Mouse (Mus musculus) liver, embryonic 14.5 days (tissue): ENCODE results near the gene Rnf141. TPM values are rescaled to one million over a fixed set of nuclear protein-coding genes. Genes with fewer than 3 reads are reported as not detected.

Experiments
- ATAC-seq: fragments of 200-750 bp; cut with Nextera tagmentation; 2 replicates; pipeline ENCODE4 v1.8.0; 2017; ENCODE audit warnings: moderate number of reproducible peaks, mild to moderate bottlenecking, moderate library complexity; ENCODE audit not compliant: insufficient read depth
- DNase-seq, 3 experiments: peaks; one replicate each; pipeline ENCODE4 v3.0.0-alpha.2; 2012 to 2013; ENCODE audit warnings: low read depth in 3 of 3, low spot score in 3 of 3
- H3K27ac ChIP-seq: fragments of 300-500 bp; sonication (generic); 2 replicates; pipeline ENCODE4 v1.5.1; 2014; ENCODE audit warnings: moderate library complexity, mild to moderate bottlenecking, control low read depth, inconsistent platforms
- H3K27me3 ChIP-seq: fragments of 300-500 bp; sonication (generic); 2 replicates; pipeline ENCODE4 v1.6.1; 2014; ENCODE audit warnings: mild to moderate bottlenecking, low read length, moderate library complexity; ENCODE audit not compliant: control insufficient read depth, insufficient read depth
- H3K36me3 ChIP-seq: fragments of 300-500 bp; sonication (generic); replicated peaks from 2 replicates; pipeline ENCODE4 v1.6.1; 2014; ENCODE audit warnings: low read depth; ENCODE audit not compliant: control insufficient read depth, insufficient read depth
- H3K4me1 ChIP-seq, 2 experiments: fragments of 200-500 bp in 1 of 2; fragments of 300-500 bp in 1 of 2; sonication (generic) in 1 of 2; replicated peaks; 2 replicates each; pipeline ENCODE4 v1.6.1; 2012 to 2014; ENCODE audit warnings: antibody characterized with exemption in 1 of 2, inconsistent platforms in 1 of 2, low read length in 1 of 2; ENCODE audit not compliant: control insufficient read depth in 2 of 2, insufficient read depth in 2 of 2
- H3K4me2 ChIP-seq: fragments of 300-500 bp; sonication (generic); 2 replicates; pipeline ENCODE4 v1.6.1; 2014; ENCODE audit warnings: low read depth, mild to moderate bottlenecking, control low read depth, moderate library complexity
- H3K4me3 ChIP-seq, 2 experiments: fragments of 200-500 bp in 1 of 2; fragments of 300-500 bp in 1 of 2; sonication (generic) in 1 of 2; 2 replicates each; pipeline ENCODE4 v1.5.1; 2012 to 2014; ENCODE audit warnings: low read depth in 2 of 2, low read length in 2 of 2, mild to moderate bottlenecking in 2 of 2, control low read depth in 1 of 2, inconsistent platforms in 1 of 2, moderate library complexity in 1 of 2; ENCODE audit not compliant: insufficient read depth in 1 of 2
- H3K9ac ChIP-seq: fragments of 300-500 bp; sonication (generic); replicated peaks from 2 replicates; pipeline ENCODE4 v1.6.1; 2014; ENCODE audit warnings: mild to moderate bottlenecking, control low read depth, moderate library complexity
- H3K9me3 ChIP-seq: fragments of 300-500 bp; sonication (generic); 2 replicates; pipeline ENCODE4 v1.6.1; 2016; ENCODE audit warnings: low read length, mixed read lengths; ENCODE audit not compliant: control insufficient read depth
- CTCF ChIP-seq: IDR thresholded peaks from 2 replicates; pipeline ENCODE4 v1.5.1; 2016; ENCODE audit warnings: antibody characterized with exemption, low read depth, control low read depth
- EP300 ChIP-seq: IDR thresholded peaks from 2 replicates; pipeline ENCODE4 v1.6.1; 2016; ENCODE audit warnings: antibody characterized with exemption, low read depth
- WGBS: fragments of 180-500 bp; shearing (Covaris S2); extraction: QIAGEN DNeasy Blood & Tissue Kit; methylation state at CpG from one replicate; pipeline ENCODE4 v1.1.7; 2014; ENCODE audit not compliant: insufficient replicate concordance; 5-methylcytosine and 5-hydroxymethylcytosine counted together
- polyA plus RNA-seq, 2 experiments: library from polyadenylated mRNA; depleted of rRNA in 1 of 2; stranded (reverse) in 1 of 2; unstranded in 1 of 2; fragments of >200 nt; fragmentation: Nextera tagmentation in 1 of 2; extraction: Ambion mirVana in 1 of 2; gene quantifications; 2 replicates each; pipeline versions ENCODE4 v1.2.1 to v1.2.3; 2012 to 2014

Rnf141 gene
- polyA plus RNA-seq, 2 experiments = 17.4 to 25.4 TPM

- peaks cover 53% of the 10 kb centered on the region for H3K36me3 ChIP-seq
- no peak overlapping the region for H3K9ac ChIP-seq
- no peaks in the 10 kb centered on the region for H3K9me3 ChIP-seq
- no peaks in the 10 kb centered on the region for H3K27me3 ChIP-seq
- DNase-seq (no peak), ATAC-seq (no peak)
- WGBS = 88% methylated on average over 8 of the region's 8 CpGs
- no peak for TF ChIP-seq CTCF
- TF ChIP-seq EP300 = no peak
- no peaks in the 10 kb centered on the region for H3K4me1 ChIP-seq
- H3K27ac ChIP-seq = no peak overlapping the region
- no peak overlapping the region for H3K4me3 ChIP-seq
- H3K4me2 ChIP-seq = no peak overlapping the region
Observed at GRCm38 (mm10) chr7:110810995-110811394, 33.3 kb downstream of the Rnf141 start.

GRCm38 (mm10) chr7:110809585-110810557 is 34.4 kb downstream of the Rnf141 start:
- TF ChIP-seq CTCF (no peak), EP300 (no peak)
- peaks cover 53% of the 10 kb centered on the region for H3K36me3 ChIP-seq
- no peak for DNase-seq
- no peak overlapping the region for H3K27ac ChIP-seq
- no peaks in the 10 kb centered on the region for H3K4me1 ChIP-seq
- no peak overlapping the region for H3K4me2 ChIP-seq
- H3K9me3 ChIP-seq = no peaks in the 10 kb centered on the region
- no peak overlapping the region for H3K4me3 ChIP-seq
- H3K9ac ChIP-seq = no peak overlapping the region
- ATAC-seq = no peak
- no peaks in the 10 kb centered on the region for H3K27me3 ChIP-seq
- WGBS = 84% methylated on average over 18 of the region's 18 CpGs

GRCm38 (mm10) chr7:110808962-110809361 is 35.3 kb downstream of the Rnf141 start:
- TF ChIP-seq EP300 = no peak
- no peak for TF ChIP-seq CTCF
- Histone ChIP-seq H3K9me3 (no peaks in the 10 kb centered on the region), H3K27me3 (no peaks in the 10 kb centered on the region), H3K36me3 (peaks cover 58% of the 10 kb centered on the region), H3K4me1 (no peaks in the 10 kb centered on the region), H3K4me2 (no peak overlapping the region), H3K9ac (no peak overlapping the region), H3K4me3 (no peak overlapping the region), H3K27ac (no peak overlapping the region)
- DNase-seq = no peak
- 78% methylated on average over 3 of the region's 3 CpGs for WGBS
- no peak for ATAC-seq

GRCm38 (mm10) chr7:110807460-110808030 is 36.7 kb downstream of the Rnf141 start:
- Histone ChIP-seq H3K27ac (no peak overlapping the region), H3K9me3 (no peaks in the 10 kb centered on the region), H3K4me1 (no peaks in the 10 kb centered on the region), H3K4me3 (no peak overlapping the region), H3K4me2 (no peak overlapping the region), H3K9ac (no peak overlapping the region), H3K27me3 (no peaks in the 10 kb centered on the region), H3K36me3 (peaks cover 61% of the 10 kb centered on the region)
- WGBS = 83% methylated on average over 13 of the region's 13 CpGs
- no peak for DNase-seq
- no peak for ATAC-seq
- no peak for TF ChIP-seq CTCF
- TF ChIP-seq EP300 = no peak

GRCm38 (mm10) chr7:110804266-110804665 is 40.0 kb downstream of the Rnf141 start:
- ATAC-seq (no peak), DNase-seq (no peak)
- Histone ChIP-seq H3K4me2 (no peak overlapping the region), H3K27me3 (no peaks in the 10 kb centered on the region), H3K9ac (no peak overlapping the region), H3K4me1 (no peaks in the 10 kb centered on the region), H3K4me3 (no peak overlapping the region), H3K9me3 (no peaks in the 10 kb centered on the region), H3K27ac (no peak overlapping the region), H3K36me3 (peaks cover 59% of the 10 kb centered on the region)
- no peak for TF ChIP-seq EP300
- no peak for TF ChIP-seq CTCF
- 69% methylated on average over 3 of the region's 3 CpGs for WGBS
